Mouse (Mus musculus): Measurements from ENCODE around the gene Ntn1. TPM values are rescaled to one million over a fixed set of nuclear protein-coding genes. Genes with fewer than 3 reads are reported as not detected.

Ntn1 gene
- polyA plus RNA-seq, 1 experiment from 2014 or later = 24.8 TPM

DNA sequence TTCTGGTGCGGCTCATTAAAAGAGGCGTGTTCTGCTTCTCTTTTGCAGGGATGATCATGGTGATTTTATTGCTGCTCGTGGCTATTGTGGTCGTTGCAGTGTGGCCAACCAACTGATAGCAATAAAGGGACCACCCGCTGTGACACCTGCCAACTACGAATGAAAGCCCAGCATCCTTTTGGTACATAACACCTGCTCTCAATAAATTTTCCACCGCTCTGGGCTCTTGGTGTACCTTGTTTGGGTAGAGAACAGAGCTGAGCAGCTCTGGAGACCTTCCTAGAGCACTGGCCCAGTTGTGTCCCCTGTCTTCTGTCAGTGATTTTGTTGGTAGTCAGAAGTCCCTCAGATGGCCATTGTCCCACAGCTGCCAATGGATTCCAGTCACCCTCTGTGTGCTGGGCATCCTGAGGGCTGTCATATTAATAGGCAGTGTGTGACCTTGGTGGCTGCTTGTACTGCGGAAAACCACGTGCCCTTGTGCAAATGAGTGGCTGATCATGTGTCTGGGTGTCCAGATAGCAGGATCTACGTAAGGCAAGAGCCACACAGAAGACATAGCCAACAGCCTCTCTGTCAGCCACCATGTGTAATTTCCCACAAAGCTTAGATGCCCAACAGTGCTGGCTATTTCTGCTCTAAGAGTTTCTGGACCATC lies 196.8 kb downstream of the Ntn1 start:
- 68% methylated on average over 10 of the region's 10 CpGs for WGBS
- Histone ChIP-seq H3K9me3 (no peaks in the 10 kb centered on the region), H3K36me3 (no peaks in the 10 kb centered on the region), H3K27me3 (no peaks in the 10 kb centered on the region), H3K4me3 (no peak overlapping the region), H3K4me2 (no peak overlapping the region), H3K9ac (no peak overlapping the region), H3K4me1 (replicated peaks) (peaks cover 22% of the 10 kb centered on the region), H3K27ac (replicated peaks) (no peak overlapping the region; the same call in 1 of the 2 replicates)
- ATAC-seq (ENCODE audit: low FRiP score, low read depth) = no peak

DNA sequence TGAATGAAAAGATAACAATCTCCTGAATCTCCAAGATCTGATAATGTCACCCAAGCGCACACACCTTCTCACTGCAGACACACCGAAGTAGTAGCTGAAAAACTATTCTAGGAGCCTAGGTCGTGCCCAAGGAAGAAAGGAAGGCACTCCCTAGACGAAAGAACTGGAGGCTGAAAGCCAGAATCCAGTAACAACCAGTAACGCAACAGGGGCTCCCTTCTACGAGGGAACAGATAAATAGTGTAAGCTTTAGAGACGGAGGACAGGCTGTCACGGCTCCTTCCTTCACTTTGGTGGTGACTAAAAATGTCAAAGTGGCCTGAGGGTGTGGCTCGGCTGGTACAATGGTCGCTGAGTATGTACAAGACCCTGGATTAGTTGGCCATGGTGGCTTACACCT lies 198.1 kb downstream of the Ntn1 start:
- ATAC-seq (ENCODE audit: low FRiP score, low read depth) = no peak
- H3K27ac ChIP-seq (replicated peaks) = no peak overlapping the region
- no peaks in the 10 kb centered on the region for H3K9me3 ChIP-seq
- H3K4me2 ChIP-seq = no peak overlapping the region
- H3K36me3 ChIP-seq = no peaks in the 10 kb centered on the region
- H3K9ac ChIP-seq = no peak overlapping the region
- no peak overlapping the region for H3K4me3 ChIP-seq
- WGBS = 62% methylated on average over 10 of the region's 10 CpGs
- H3K4me1 ChIP-seq (replicated peaks) = peaks cover 14% of the 10 kb centered on the region; the same call in 1 of the 2 replicates
- H3K27me3 ChIP-seq = no peaks in the 10 kb centered on the region

DNA sequence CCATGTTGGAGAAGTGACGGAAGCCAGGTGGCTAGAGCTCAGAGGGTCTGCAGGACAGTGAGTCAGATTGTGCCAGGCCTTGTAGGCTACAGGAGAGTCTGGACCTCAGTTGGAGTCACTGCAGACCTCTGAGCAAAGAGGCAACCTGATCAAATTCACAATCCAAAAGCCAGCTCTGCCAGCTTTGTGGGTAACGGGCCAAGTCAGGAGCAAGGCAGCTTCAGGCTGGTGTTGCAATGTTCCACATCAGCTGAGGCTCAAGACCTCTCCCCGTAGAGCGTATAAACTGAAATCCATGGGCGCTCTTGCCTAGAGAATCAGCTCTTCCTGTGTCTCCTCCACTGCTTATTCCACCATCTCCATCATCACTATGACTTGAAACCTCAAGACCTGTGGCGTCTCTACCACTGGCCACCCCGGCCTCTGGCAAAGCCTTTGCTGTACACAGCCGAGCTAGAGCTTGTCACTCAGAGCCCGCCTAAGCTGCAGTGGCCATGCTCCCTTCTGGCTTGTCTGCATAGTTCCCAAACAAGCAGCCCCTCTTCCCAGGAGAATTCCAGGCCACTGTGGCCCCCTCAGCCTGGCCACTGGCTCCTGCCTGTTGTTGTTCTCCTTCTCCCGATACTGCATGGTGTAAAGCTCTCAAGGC lies 198.7 kb downstream of the Ntn1 start:
- WGBS = 82% methylated on average over 10 of the region's 10 CpGs
- H3K4me1 ChIP-seq (replicated peaks) = peaks cover 14% of the 10 kb centered on the region; the same call in 1 of the 2 replicates
- no peak overlapping the region for H3K9ac ChIP-seq
- H3K36me3 ChIP-seq = no peaks in the 10 kb centered on the region
- H3K27ac ChIP-seq (replicated peaks) = no peak overlapping the region
- H3K4me2 ChIP-seq = no peak overlapping the region
- no peaks in the 10 kb centered on the region for H3K9me3 ChIP-seq
- H3K27me3 ChIP-seq = no peaks in the 10 kb centered on the region
- no peak for ATAC-seq (ENCODE audit: low FRiP score, low read depth)
- no peak overlapping the region for H3K4me3 ChIP-seq

DNA sequence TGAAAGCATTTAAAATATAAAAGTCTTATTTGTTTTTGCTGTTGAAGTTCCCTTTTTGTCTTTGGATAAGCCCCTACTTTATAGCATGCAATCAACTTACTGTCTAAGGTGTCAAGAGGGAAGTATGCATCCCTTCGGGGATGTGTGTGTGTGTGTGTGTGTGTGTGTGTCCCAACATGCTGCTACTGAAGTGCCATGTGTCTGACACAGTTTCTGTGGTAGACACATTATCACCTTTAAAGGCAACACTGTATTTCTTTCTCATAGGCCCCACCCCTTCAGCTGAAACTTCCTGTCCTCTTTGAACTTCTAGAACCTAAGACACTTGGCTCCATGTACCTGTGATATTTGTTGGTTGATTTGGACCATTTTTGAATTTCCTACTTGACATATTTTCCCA lies 199.6 kb downstream of the Ntn1 start:
- Histone ChIP-seq H3K36me3 (no peaks in the 10 kb centered on the region), H3K4me2 (no peak overlapping the region), H3K27me3 (no peaks in the 10 kb centered on the region), H3K9ac (no peak overlapping the region), H3K27ac (replicated peaks) (no peak overlapping the region), H3K4me3 (no peak overlapping the region), H3K9me3 (no peaks in the 10 kb centered on the region), H3K4me1 (replicated peaks) (peaks cover 18% of the 10 kb centered on the region)
- WGBS = 85% methylated on average over 1 of the region's 1 CpGs
- no peak for ATAC-seq (ENCODE audit: low FRiP score, low read depth)

DNA sequence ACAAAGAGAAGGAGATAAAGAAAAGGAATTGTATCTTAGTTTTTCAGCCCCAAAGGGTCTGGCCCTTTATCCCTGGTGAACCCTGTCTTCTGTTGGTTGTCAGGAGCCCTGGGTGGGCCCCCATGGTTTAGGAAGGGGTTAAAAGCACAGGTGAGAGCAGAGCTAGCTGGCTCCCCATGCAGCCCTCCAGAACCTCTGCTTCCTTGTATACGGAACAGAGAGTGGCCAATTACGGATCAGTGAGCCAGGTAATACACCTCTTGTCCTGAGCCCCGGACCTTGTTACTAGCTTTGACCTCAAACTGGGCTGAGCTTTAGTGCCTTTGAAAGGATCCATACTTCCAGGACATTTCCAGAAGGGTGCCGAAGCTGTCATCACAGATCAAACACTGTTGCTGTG lies 200.1 kb downstream of the Ntn1 start:
- Histone ChIP-seq H3K27me3 (no peaks in the 10 kb centered on the region), H3K9ac (no peak overlapping the region), H3K27ac (replicated peaks) (no peak overlapping the region), H3K36me3 (no peaks in the 10 kb centered on the region), H3K4me3 (no peak overlapping the region), H3K4me2 (no peak overlapping the region), H3K9me3 (no peaks in the 10 kb centered on the region), H3K4me1 (replicated peaks) (peaks cover 23% of the 10 kb centered on the region)
- 91% methylated on average over 4 of the region's 4 CpGs for WGBS
- no peak for ATAC-seq (ENCODE audit: low FRiP score, low read depth)

DNA sequence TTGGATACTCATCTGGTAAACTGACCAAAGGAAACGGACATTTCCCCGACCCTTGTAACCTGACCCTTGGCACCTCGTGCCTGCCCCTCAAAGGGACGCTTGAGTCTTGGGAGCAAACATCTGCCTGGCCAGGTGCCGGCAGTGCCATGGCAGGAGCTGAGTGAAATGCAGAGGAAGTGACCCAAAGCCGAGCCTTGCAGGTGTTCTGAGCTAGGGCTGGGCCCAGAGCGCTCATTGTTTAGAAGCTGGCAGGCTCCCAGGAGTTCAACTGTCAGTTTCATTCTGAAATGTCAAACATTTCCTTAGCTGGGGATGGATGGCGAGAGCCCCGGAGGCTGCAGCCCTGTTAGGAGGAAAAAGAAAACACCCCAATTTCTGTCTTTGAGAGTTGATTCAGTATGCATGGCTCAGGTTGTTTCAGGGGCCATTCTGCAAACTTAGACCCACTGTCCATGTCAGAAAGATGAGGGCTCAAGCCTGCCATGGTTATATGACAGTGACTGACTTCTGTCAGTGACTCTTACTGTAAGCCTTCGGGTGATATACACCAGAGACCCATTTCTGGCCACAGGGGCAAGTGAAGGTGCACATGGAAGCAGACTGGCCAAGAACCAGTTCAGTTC lies 200.7 kb downstream of the Ntn1 start:
- peaks cover 28% of the 10 kb centered on the region for H3K4me1 ChIP-seq (replicated peaks)
- no peaks in the 10 kb centered on the region for H3K27me3 ChIP-seq
- no peak overlapping the region for H3K9ac ChIP-seq
- no peak overlapping the region for H3K4me2 ChIP-seq
- H3K4me3 ChIP-seq = no peak overlapping the region
- WGBS = 35% methylated on average over 10 of the region's 10 CpGs
- H3K9me3 ChIP-seq = no peaks in the 10 kb centered on the region
- no peak overlapping the region for H3K27ac ChIP-seq (replicated peaks)
- no peaks in the 10 kb centered on the region for H3K36me3 ChIP-seq
- no peak for ATAC-seq (ENCODE audit: low FRiP score, low read depth)

DNA sequence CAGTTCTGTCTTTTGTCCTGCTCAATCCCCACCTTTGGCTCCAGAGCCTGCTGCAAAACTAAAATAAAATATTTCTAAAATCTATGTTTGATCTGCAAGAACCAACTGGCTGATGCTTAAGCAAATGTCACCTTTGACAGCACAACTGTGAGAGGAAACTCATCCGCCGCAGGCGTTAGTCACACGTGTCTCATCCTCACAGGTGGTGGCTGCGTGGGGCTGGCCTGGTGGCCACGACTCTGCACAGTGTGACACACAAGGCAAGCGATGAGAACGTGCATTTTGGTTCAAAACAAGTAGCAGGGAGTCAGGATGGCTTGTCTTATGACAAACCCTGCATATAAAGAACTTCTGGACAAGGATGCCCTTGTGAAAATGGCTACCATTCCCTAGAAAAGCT lies 201.5 kb downstream of the Ntn1 start:
- H3K36me3 ChIP-seq = no peaks in the 10 kb centered on the region
- no peaks in the 10 kb centered on the region for H3K27me3 ChIP-seq
- no peak overlapping the region for H3K9ac ChIP-seq
- no peak overlapping the region for H3K4me2 ChIP-seq
- H3K27ac ChIP-seq (replicated peaks) = no peak overlapping the region
- no peak for ATAC-seq (ENCODE audit: low FRiP score, low read depth)
- no peak overlapping the region for H3K4me3 ChIP-seq
- 70% methylated on average over 8 of the region's 8 CpGs for whole genome bisulfite sequencing
- no peaks in the 10 kb centered on the region for H3K9me3 ChIP-seq
- H3K4me1 ChIP-seq (replicated peaks) = peaks cover 30% of the 10 kb centered on the region

DNA sequence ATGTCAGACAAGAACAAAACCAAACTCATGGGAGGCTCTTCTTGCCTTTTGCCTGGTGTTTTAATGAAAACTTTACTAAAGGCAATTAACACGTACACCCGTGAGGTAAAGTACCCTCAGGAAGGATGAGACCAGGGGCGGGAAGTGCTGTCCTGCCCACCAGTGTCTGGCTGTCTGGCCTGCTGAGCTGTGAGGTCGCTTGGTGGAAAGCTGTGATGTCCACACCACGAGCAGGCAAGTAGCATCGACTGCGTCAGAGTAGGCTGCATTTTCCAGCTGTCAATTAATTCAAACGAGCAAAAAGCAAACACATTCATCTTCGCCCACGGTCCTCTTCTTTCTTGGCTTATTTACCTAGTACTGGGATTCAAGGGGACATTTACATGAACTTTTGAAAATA lies 201.9 kb downstream of the Ntn1 start:
- no peak for ATAC-seq (ENCODE audit: low FRiP score, low read depth)
- Histone ChIP-seq H3K27ac (replicated peaks) (no peak overlapping the region), H3K9ac (no peak overlapping the region), H3K9me3 (no peaks in the 10 kb centered on the region), H3K4me1 (replicated peaks) (peaks cover 30% of the 10 kb centered on the region), H3K27me3 (no peaks in the 10 kb centered on the region), H3K4me3 (no peak overlapping the region), H3K36me3 (no peaks in the 10 kb centered on the region), H3K4me2 (no peak overlapping the region)
- 61% methylated on average over 10 of the region's 10 CpGs for WGBS

DNA sequence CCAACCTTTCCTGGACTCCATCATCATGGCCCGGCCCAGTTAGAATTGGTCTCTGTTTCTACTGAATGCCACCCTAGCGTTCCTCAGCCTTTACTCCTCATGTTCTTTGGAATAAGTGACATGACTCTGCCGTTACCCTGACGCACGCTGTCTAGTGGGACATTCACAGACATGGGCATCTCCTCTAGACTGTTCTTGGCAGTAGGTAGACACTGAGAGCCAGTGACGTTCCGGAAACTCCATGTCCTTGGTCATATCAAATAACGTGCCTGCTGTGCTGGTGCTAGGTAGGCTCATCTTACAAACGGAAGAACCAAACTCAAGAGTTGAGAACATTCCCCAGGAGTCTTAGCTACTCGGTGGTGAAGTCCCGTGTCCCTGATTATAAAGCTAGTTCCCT lies 203.2 kb downstream of the Ntn1 start:
- 92% methylated on average over 11 of the region's 11 CpGs for whole genome bisulfite sequencing
- Histone ChIP-seq H3K9me3 (no peaks in the 10 kb centered on the region), H3K4me3 (no peak overlapping the region), H3K4me2 (no peak overlapping the region), H3K4me1 (replicated peaks) (peaks cover 27% of the 10 kb centered on the region), H3K27me3 (no peaks in the 10 kb centered on the region), H3K36me3 (no peaks in the 10 kb centered on the region), H3K9ac (no peak overlapping the region), H3K27ac (replicated peaks) (no peak overlapping the region)
- ATAC-seq (ENCODE audit: low FRiP score, low read depth) = no peak

DNA sequence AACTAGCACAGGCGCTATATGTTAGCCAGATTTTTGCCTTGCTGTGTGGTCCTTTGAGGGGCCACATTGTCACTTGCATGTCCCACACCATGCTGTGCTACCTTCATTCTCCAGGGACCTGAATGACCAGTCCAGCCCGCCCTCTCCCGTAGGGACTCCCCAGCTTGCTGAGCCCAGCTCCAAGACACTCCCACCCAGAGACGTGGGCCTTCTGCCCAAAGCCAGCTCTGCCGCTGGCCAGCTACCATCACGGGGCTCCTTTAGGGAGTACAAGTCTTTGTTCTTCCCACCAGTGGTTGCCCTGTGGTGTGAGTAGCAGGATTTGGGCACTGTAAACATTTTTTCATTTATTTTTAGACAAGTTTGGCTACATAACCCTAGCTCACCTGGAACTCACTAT lies 204.1 kb downstream of the Ntn1 start:
- no peaks in the 10 kb centered on the region for H3K27me3 ChIP-seq
- ATAC-seq (ENCODE audit: low FRiP score, low read depth) = no peak
- 63% methylated on average over 6 of the region's 6 CpGs for WGBS
- no peak overlapping the region for H3K4me2 ChIP-seq
- H3K4me3 ChIP-seq = no peak overlapping the region
- no peaks in the 10 kb centered on the region for H3K36me3 ChIP-seq
- no peaks in the 10 kb centered on the region for H3K9me3 ChIP-seq
- H3K9ac ChIP-seq = no peak overlapping the region
- peaks cover 22% of the 10 kb centered on the region for H3K4me1 ChIP-seq (replicated peaks)
- no peak overlapping the region for H3K27ac ChIP-seq (replicated peaks)

DNA sequence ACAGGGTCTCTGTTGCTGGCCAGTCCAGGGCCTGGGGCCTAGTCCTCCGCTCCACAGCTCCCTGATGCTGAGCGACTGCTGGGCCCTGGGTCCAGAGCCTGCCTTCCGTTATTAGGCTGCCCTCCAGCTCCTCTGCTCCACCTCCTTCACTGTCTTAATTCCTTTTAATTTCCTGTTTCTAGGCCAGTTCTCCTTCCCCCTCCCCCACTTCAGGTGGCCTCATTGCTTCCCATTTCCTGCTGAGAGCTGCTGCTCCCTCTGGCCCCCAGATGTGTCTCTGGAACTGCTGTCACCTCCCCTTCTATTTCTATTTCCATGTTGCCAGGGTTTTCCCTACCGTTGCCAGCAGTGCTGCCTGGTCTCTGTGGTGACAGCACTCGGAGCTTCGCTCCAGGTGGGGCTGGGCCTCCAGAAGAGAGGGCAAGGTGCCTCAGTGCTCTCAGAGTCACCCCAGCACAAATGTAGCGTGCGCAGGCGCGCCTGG lies 204.9 kb downstream of the Ntn1 start:
- 0 out of 2 replicates have a peak, but pooled peaks have one; percentile 32 for ATAC-seq (ENCODE audit: low FRiP score, low read depth)
- Histone ChIP-seq H3K36me3 (no peaks in the 10 kb centered on the region), H3K9me3 (no peaks in the 10 kb centered on the region), H3K4me1 (replicated peaks) (peaks cover 22% of the 10 kb centered on the region), H3K9ac (no peak overlapping the region), H3K4me2 (no peak overlapping the region), H3K27ac (replicated peaks) (0 out of 2 replicates have a peak overlapping the region, but pooled peaks have one; percentile 28), H3K4me3 (no peak overlapping the region), H3K27me3 (no peaks in the 10 kb centered on the region)
- WGBS = 57% methylated on average over 10 of the region's 10 CpGs

DNA sequence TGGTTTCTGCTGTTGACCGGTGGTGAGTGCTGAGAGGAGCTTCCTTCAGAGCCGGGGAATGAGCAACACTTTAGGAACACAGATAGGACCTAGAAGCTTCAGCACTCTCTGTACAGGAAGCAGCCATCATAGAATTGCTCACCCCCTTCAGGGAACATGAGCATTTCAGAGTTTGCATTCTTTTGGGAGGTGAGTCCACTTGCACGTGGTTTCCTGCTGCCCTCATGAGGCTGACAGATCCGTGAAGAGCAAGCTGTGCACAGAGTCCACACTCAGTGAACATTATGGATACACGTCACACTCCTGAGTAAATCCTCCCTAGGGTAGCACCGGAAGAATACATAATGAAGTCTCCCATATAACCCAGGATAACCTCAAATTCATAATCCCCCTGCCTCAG lies 205.5 kb downstream of the Ntn1 start:
- no peak overlapping the region for H3K27ac ChIP-seq (replicated peaks)
- H3K4me3 ChIP-seq = no peak overlapping the region
- H3K9me3 ChIP-seq = no peaks in the 10 kb centered on the region
- peaks cover 22% of the 10 kb centered on the region for H3K4me1 ChIP-seq (replicated peaks)
- H3K4me2 ChIP-seq = no peak overlapping the region
- H3K36me3 ChIP-seq = no peaks in the 10 kb centered on the region
- WGBS = 58% methylated on average over 6 of the region's 6 CpGs
- ATAC-seq (ENCODE audit: low FRiP score, low read depth) = no peak
- H3K27me3 ChIP-seq = no peaks in the 10 kb centered on the region
- H3K9ac ChIP-seq = no peak overlapping the region
